Mouse (Mus musculus) liver, adult 2 months (tissue): ENCODE measurements around the gene Fam184b.

Source experiments
- CTCF ChIP-seq: fragments of 200-500 bp; IDR thresholded peaks from 2 replicates; pipeline ENCODE4 v1.5.1; 2011; ENCODE audit warnings: low read depth, low read length, control low read depth
- POLR2A ChIP-seq: fragments of 200-500 bp; IDR thresholded peaks from 2 replicates; pipeline ENCODE4 v1.6.1; 2011; ENCODE audit warnings: low read length, control low read depth; ENCODE audit not compliant: insufficient read depth; ENCODE audit errors: extremely low read depth

DNA sequence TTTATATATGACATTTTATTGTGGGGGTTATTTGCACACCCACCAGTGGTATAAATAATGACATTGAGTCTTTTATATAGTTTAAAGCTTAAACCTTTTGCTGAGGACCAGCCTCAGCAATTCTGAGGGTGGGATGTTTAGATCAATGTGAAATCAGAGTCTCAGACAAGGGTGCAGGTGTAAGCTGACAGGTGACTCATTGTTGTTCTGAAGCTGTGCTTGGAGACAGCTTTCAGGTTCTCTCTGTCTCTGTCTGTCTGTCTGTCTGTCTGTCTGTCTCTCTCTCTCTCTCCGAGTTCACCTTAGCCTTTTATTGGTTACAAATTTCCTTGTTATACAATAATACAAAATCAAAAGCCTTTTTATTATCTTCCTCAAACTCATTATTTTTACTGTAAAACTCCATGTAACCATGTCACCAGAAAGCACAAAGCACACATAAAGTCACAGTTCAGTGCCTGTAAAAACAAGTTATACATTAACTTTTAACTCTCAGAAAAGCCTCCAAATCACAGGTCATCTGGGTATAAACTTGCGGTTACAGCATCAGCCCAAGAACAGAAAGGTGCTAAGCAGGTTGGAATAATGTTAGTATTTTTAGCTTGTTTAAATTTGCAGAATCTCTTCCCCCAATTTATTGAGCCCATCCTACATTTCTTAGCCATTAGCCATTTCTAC is 11.8 kb upstream of the Fam184b start:
- TF ChIP-seq POLR2A (no peak), CTCF (no peak)
